In the genomic region with DNA sequence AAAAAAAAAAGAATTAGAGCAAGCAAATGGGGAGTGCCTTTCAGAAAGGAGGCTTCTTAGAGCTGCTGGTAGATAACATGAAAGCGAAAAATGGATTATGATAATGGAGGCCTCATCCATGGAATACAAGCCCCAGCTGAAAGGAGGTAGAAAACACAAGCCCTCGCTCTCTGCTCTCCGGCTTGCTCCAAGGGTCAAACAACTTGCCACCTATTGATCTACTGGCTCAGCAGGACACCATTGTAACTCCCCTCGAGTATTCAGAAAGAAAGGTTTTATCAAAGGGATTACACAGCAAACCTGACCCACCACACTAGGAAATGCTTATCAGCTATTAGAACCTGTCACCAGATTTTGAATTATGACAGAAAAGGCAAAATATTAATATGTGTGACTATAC, we compare ENCODE assay signal across 25 mouse cellular contexts.
DNase-seq lines count a peak whose midpoint lies in the region; ATAC-seq and TF ChIP-seq lines count a peak whose summit lies in the region.
"Had no signal": no experiment of that assay in that cellular context is flagged by ENCODE, and none has a peak within 500 bp of the region (broad histone marks: within the 10 kb centered on the region; RNA-seq: fewer than 3 reads in every experiment).

No protein-coding gene starts in this region.

- no peaks in the 10 kb centered on the region for H3K9me3 ChIP-seq in liver, embryonic 12.5 days (replicated peaks)
- H3K9me3 ChIP-seq in midbrain, embryonic 13.5 days, result no peaks in the 10 kb centered on the region
- no peaks in the 10 kb centered on the region for H3K9me3 ChIP-seq in midbrain, embryonic 16.5 days (replicated peaks; ENCODE audit: control insufficient read depth, low read length, poor library complexity, severe bottlenecking)
- H3K9me3 ChIP-seq: embryonic facial prominence, embryonic 13.5 days; forebrain, embryonic 12.5 days; forebrain, embryonic 15.5 days; heart, embryonic 10.5 days; hindbrain, embryonic 12.5 days had no signal

- no peaks in the 10 kb centered on the region for H3K79me2 ChIP-seq in liver, adult 2 months (ENCODE audit: control insufficient read depth, insufficient read depth, low read length)

- H3K4me1 ChIP-seq in liver, adult 2 months (ENCODE audit: control insufficient read depth, insufficient read depth, low read length), result no peaks in the 10 kb centered on the region
- no peaks in the 10 kb centered on the region for H3K4me1 ChIP-seq in liver, embryonic 12.5 days
- peaks cover 6% of the 10 kb centered on the region; the same call in 1 of the 2 replicates for H3K4me1 ChIP-seq in midbrain, embryonic 13.5 days (replicated peaks)
- no peaks in the 10 kb centered on the region for H3K4me1 ChIP-seq in midbrain, embryonic 16.5 days (ENCODE audit: control insufficient read depth, insufficient read depth, low read length)
- H3K4me1 ChIP-seq in kidney, adult 2 months (ENCODE audit: control insufficient read depth, insufficient read depth, low read length), result no peaks in the 10 kb centered on the region
- H3K4me1 ChIP-seq: embryonic facial prominence, embryonic 13.5 days; forebrain, embryonic 12.5 days; forebrain, embryonic 15.5 days; heart, embryonic 10.5 days; heart, embryonic 13.5 days; hindbrain, embryonic 12.5 days had no signal

- no peaks in the 10 kb centered on the region for H3K36me3 ChIP-seq in liver, adult 2 months (ENCODE audit: control insufficient read depth, insufficient read depth, low read length)
- H3K36me3 ChIP-seq in liver, embryonic 12.5 days, result no peaks in the 10 kb centered on the region
- no peaks in the 10 kb centered on the region for H3K36me3 ChIP-seq in midbrain, embryonic 13.5 days
- H3K36me3 ChIP-seq in midbrain, embryonic 16.5 days (ENCODE audit: control insufficient read depth, insufficient read depth, low read length), result no peaks in the 10 kb centered on the region
- no peaks in the 10 kb centered on the region for H3K36me3 ChIP-seq in kidney, adult 2 months (ENCODE audit: control insufficient read depth, insufficient read depth, low read length)
- H3K36me3 ChIP-seq: embryonic facial prominence, embryonic 13.5 days; forebrain, embryonic 12.5 days; forebrain, embryonic 15.5 days; heart, embryonic 10.5 days; heart, embryonic 13.5 days; hindbrain, embryonic 12.5 days had no signal

- no peak overlapping the region for H3K27ac ChIP-seq in liver, adult 2 months (replicated peaks; ENCODE audit: insufficient read depth, low read depth, low read length)
- no peak overlapping the region for H3K27ac ChIP-seq in liver, embryonic 12.5 days
- no peak overlapping the region for H3K27ac ChIP-seq in midbrain, embryonic 13.5 days
- H3K27ac ChIP-seq in midbrain, embryonic 16.5 days (ENCODE audit: low read length), result no peak overlapping the region
- no peak overlapping the region for H3K27ac ChIP-seq in kidney, adult 2 months (ENCODE audit: insufficient read depth, low read depth, low read length)
- H3K27ac ChIP-seq: embryonic facial prominence, embryonic 13.5 days; forebrain, embryonic 12.5 days; forebrain, embryonic 15.5 days; heart, adult 2 months; heart, embryonic 10.5 days; heart, embryonic 13.5 days; hindbrain, embryonic 12.5 days had no signal

- 45% methylated on average over 4 of the region's 4 CpGs for WGBS in liver, adult 2 months
- WGBS in liver, embryonic 12.5 days (ENCODE audit: insufficient replicate concordance), result 50% methylated on average over 4 of the region's 4 CpGs
- WGBS in midbrain, embryonic 13.5 days, result 9% methylated on average over 4 of the region's 4 CpGs
- WGBS in midbrain, embryonic 16.5 days, result 14% methylated on average over 4 of the region's 4 CpGs
- whole genome bisulfite sequencing in kidney, adult 2 months, result 80% methylated on average over 4 of the region's 4 CpGs

- no peak for ATAC-seq in liver, embryonic 12.5 days
- 0 out of 2 replicates have a peak, but pooled peaks have one; percentile 45 for ATAC-seq in midbrain, embryonic 13.5 days
- 0 out of 2 replicates have a peak, but pooled peaks have one; percentile 14 for ATAC-seq in midbrain, embryonic 16.5 days
- ATAC-seq: activated CD4-positive, CD25-positive, alpha-beta regulatory T cell, adult 4 months; forebrain, embryonic 15.5 days; hindbrain, embryonic 16.5 days had no signal

- no peaks in the 10 kb centered on the region for H3K27me3 ChIP-seq in liver, adult 2 months (ENCODE audit: control insufficient read depth, insufficient read depth, low read length)
- no peaks in the 10 kb centered on the region for H3K27me3 ChIP-seq in liver, embryonic 12.5 days (replicated peaks)
- H3K27me3 ChIP-seq in midbrain, embryonic 13.5 days, result peaks cover 22% of the 10 kb centered on the region
- no peaks in the 10 kb centered on the region for H3K27me3 ChIP-seq in midbrain, embryonic 16.5 days (ENCODE audit: control insufficient read depth, insufficient read depth, low read depth, low read length)
- H3K27me3 ChIP-seq in kidney, adult 2 months (replicated peaks; ENCODE audit: control insufficient read depth, insufficient read depth, low read length), result no peaks in the 10 kb centered on the region
- H3K27me3 ChIP-seq: embryonic facial prominence, embryonic 13.5 days; forebrain, embryonic 12.5 days; forebrain, embryonic 15.5 days; heart, embryonic 13.5 days; hindbrain, embryonic 12.5 days had no signal

- no peak for TF ChIP-seq POLR2A in liver, adult 2 months (IDR thresholded peaks at IDR 0.05; ENCODE audit: extremely low read depth, insufficient read depth, low read length)
- TF ChIP-seq POLR2A in kidney, adult 2 months (IDR thresholded peaks at IDR 0.05; ENCODE audit: low read depth, low read length), result no peak

- DNase-seq in embryo, embryonic 10 days (ENCODE audit: low spot score), result peak; percentile 7
- DNase-seq in embryo, embryonic 11 days, result no peak
- DNase-seq in liver, adult 2 months (ENCODE audit: extremely low read depth, low read depth, low spot score), result peak; percentile 11
- no peak for DNase-seq in ovary, postnatal 36 days (ENCODE audit: low spot score)
- no peak for DNase-seq in kidney, adult 2 months
- DNase-seq: adrenal gland, adult 8-10 months; adrenal gland, postnatal 25 days; cerebellum, adult 18-20 months; cerebellum, adult 9-10 months; cerebellum, postnatal 14 days; gastrocnemius, postnatal 25 days; heart, adult 2 months; heart, postnatal 14 days had no signal

- no peak for TF ChIP-seq CTCF in liver, adult 2 months (IDR thresholded peaks at IDR 0.05; ENCODE audit: low read depth, low read length)
- no peak for TF ChIP-seq CTCF in kidney, adult 2 months (conservative IDR thresholded peaks at IDR 0.05; ENCODE audit: insufficient read depth, insufficient read length, low read depth, low read length)

- H3K9ac ChIP-seq in liver, adult 2 months (ENCODE audit: low read depth, low read length), result no peak overlapping the region
- H3K9ac ChIP-seq in liver, embryonic 12.5 days, result no peak overlapping the region
- no peak overlapping the region for H3K9ac ChIP-seq in midbrain, embryonic 13.5 days (replicated peaks)
- H3K9ac ChIP-seq in midbrain, embryonic 16.5 days (ENCODE audit: low read depth, low read length), result no peak overlapping the region
- H3K9ac ChIP-seq: embryonic facial prominence, embryonic 13.5 days; forebrain, embryonic 12.5 days; forebrain, embryonic 15.5 days; heart, embryonic 13.5 days; hindbrain, embryonic 12.5 days had no signal

- H3K4me3 ChIP-seq in liver, adult 2 months (ENCODE audit: insufficient read depth, low read depth, low read length), result no peak overlapping the region
- no peak overlapping the region for H3K4me3 ChIP-seq in liver, embryonic 12.5 days
- no peak overlapping the region for H3K4me3 ChIP-seq in midbrain, embryonic 13.5 days (replicated peaks)
- no peak overlapping the region for H3K4me3 ChIP-seq in midbrain, embryonic 16.5 days (ENCODE audit: low read depth, low read length)
- H3K4me3 ChIP-seq in kidney, adult 2 months (ENCODE audit: insufficient read depth, low read depth, low read length), result no peak overlapping the region
- H3K4me3 ChIP-seq: embryonic facial prominence, embryonic 13.5 days; erythroblast, embryonic 14.5 days; forebrain, embryonic 12.5 days; forebrain, embryonic 15.5 days; heart, adult 2 months; heart, embryonic 10.5 days; heart, embryonic 13.5 days; hindbrain, embryonic 12.5 days had no signal

- H3K4me2 ChIP-seq in liver, embryonic 12.5 days, result no peak overlapping the region
- H3K4me2 ChIP-seq in midbrain, embryonic 13.5 days (replicated peaks), result no peak overlapping the region
- no peak overlapping the region for H3K4me2 ChIP-seq in midbrain, embryonic 16.5 days (ENCODE audit: low read length)
- H3K4me2 ChIP-seq: embryonic facial prominence, embryonic 13.5 days; forebrain, embryonic 12.5 days; forebrain, embryonic 15.5 days; heart, embryonic 13.5 days; hindbrain, embryonic 12.5 days had no signal

Comparison
In these comparisons a context has a peak if more than half of its experiments do, and no peak if none do; other contexts are left out.
1. DNase-seq: peak in embryo, embryonic 10 days (single experiment) and liver, adult 2 months (single experiment); none in embryo, embryonic 11 days (single experiment), ovary, postnatal 36 days (single experiment) and kidney, adult 2 months (single experiment).